Comparison of ENCODE assay signal across 7 mouse cellular contexts in the genomic region with DNA sequence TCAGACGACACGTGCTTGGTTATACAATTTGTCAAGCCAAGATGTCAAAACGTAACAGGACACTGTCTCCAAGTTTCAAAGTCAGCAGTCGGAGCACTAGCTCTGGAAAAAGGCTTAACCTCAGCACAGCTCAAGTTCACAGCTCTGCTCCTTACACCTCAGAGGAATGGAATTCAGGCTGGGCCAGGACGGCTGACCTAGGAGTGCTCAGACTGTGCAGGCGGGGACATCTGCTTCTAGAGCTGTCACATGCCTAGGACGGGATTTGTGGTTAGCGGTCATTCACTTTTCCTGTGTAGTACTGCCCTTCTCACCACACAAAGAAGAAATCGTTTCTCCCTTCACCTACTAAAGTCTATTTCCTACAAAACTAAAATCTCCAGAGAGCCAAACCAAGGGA. TPM values are rescaled to one million over a fixed set of nuclear protein-coding genes. Genes with fewer than 3 reads are reported as not detected.
A peak's percentile ranks its signal among the peaks of the same experiment; 100 is the strongest.
DNase-seq lines count a peak whose midpoint lies in the region; ATAC-seq and TF ChIP-seq lines count a peak whose summit lies in the region.

No protein-coding gene starts in this region.

- H3K27ac ChIP-seq in embryonic fibroblast, embryonic 13.5 days (ENCODE audit: insufficient read depth, low read length) = peak overlapping the region; percentile 35; the same call in 1 of the 2 replicates
- no peak overlapping the region; the same call in 1 of the 2 replicates for H3K27ac ChIP-seq in lung, embryonic 14.5 days (ENCODE audit: low read depth)

- no peak overlapping the region for H3K9ac ChIP-seq in lung, embryonic 14.5 days

- no peaks in the 10 kb centered on the region for H3K36me3 ChIP-seq in lung, embryonic 14.5 days (ENCODE audit: insufficient read depth)

- WGBS in lung, embryonic 14.5 days = 4% methylated on average over 9 of the region's 9 CpGs

- DNase-seq in adrenal gland, postnatal 14 days = peak; percentile 65
- peak; percentile 66 for DNase-seq in heart, postnatal 4 days
- DNase-seq in lung, embryonic 14.5 days = peak; percentile 68
- no peak for DNase-seq in cerebellum, postnatal 10 days
- DNase-seq in cerebellum, postnatal 36 days = no peak
- no peak for DNase-seq in right cerebral cortex, postnatal 4 days

- H3K4me2 ChIP-seq in lung, embryonic 14.5 days = peak overlapping the region; percentile 26; the same call in 1 of the 2 replicates

- peaks cover 7% of the 10 kb centered on the region for H3K4me1 ChIP-seq in embryonic fibroblast, embryonic 13.5 days (ENCODE audit: control insufficient read depth, insufficient read depth, low read length)
- no peaks in the 10 kb centered on the region for H3K4me1 ChIP-seq in lung, embryonic 14.5 days (ENCODE audit: insufficient read depth)

- H3K27me3 ChIP-seq in lung, embryonic 14.5 days (ENCODE audit: insufficient read depth, low read length) = no peaks in the 10 kb centered on the region

- no peak for TF ChIP-seq CTCF in embryonic fibroblast, embryonic 13.5 days (IDR thresholded peaks at IDR 0.05; ENCODE audit: borderline replicate concordance, insufficient read depth, low read length)
- TF ChIP-seq CTCF in lung, embryonic 14.5 days (IDR thresholded peaks at IDR 0.05; ENCODE audit: low read depth) = no peak

- peak; percentile 76; the same call in 1 of the 2 replicates for ATAC-seq in lung, embryonic 14.5 days (ENCODE audit: insufficient read depth)

- H3K4me3 ChIP-seq in embryonic fibroblast, embryonic 13.5 days (ENCODE audit: insufficient read depth, low read length) = no peak overlapping the region
- no peak overlapping the region for H3K4me3 ChIP-seq in lung, embryonic 14.5 days (ENCODE audit: low read depth, low read length)

- no peak for TF ChIP-seq POLR2A in embryonic fibroblast, embryonic 13.5 days (IDR thresholded peaks at IDR 0.05; ENCODE audit: low read depth, low read length)

- H3K9me3 ChIP-seq in lung, embryonic 14.5 days (ENCODE audit: low read depth, low read length) = no peaks in the 10 kb centered on the region

RNA-seq across cellular contexts. Expression of a gene that starts 3.9 kb away (rescaled TPM):
- 12.6 and 14.4 TPM in 2 replicates for total RNA-seq in adrenal gland, postnatal 14 days (2021)
- polyA plus RNA-seq in embryonic fibroblast, embryonic 13.5 days (2011; ENCODE audit: insufficient read length, low read depth, missing spikeins) = 31.9 and 33.4 TPM in 2 replicates
- 10 to 100 TPM; 14.9 to 16.7 TPM for total RNA-seq in heart, postnatal 4 days (2021)
- 20.4 and 21.8 TPM in 2 replicates for polyA plus RNA-seq in lung, embryonic 14.5 days (2014; fragmentation: Nextera tagmentation; extraction: Ambion mirVana)

RNA-seq across cellular contexts. Expression of a gene that starts 22.1 kb away (rescaled TPM):
- not detected in 2 replicates for total RNA-seq in adrenal gland, postnatal 14 days (2021)
- 0.33 and 0.48 TPM in 2 replicates for polyA plus RNA-seq in embryonic fibroblast, embryonic 13.5 days (2011; ENCODE audit: insufficient read length, low read depth, missing spikeins)
- total RNA-seq in heart, postnatal 4 days (2021) = under 1 TPM in 1 of 2 experiments, not detected in 1; 0.09 TPM
- polyA plus RNA-seq in lung, embryonic 14.5 days (2014; fragmentation: Nextera tagmentation; extraction: Ambion mirVana) = 0.87 and 1.0 TPM in 2 replicates

RNA-seq across cellular contexts. Expression of a gene that starts 48.4 kb away (rescaled TPM):
- 378 and 379 TPM in 2 replicates for total RNA-seq in adrenal gland, postnatal 14 days (2021)
- polyA plus RNA-seq in embryonic fibroblast, embryonic 13.5 days (2011; ENCODE audit: insufficient read length, low read depth, missing spikeins) = 780 and 861 TPM in 2 replicates
- total RNA-seq in heart, postnatal 4 days (2021) = 100 to 1,000 TPM; 358 to 362 TPM
- polyA plus RNA-seq in lung, embryonic 14.5 days (2014; fragmentation: Nextera tagmentation; extraction: Ambion mirVana) = 213 and 215 TPM in 2 replicates

RNA-seq across cellular contexts. Expression of a gene that starts 60.0 kb away (rescaled TPM):
- 14.5 and 15.6 TPM in 2 replicates for total RNA-seq in adrenal gland, postnatal 14 days (2021)
- 4.2 and 6.5 TPM in 2 replicates for polyA plus RNA-seq in embryonic fibroblast, embryonic 13.5 days (2011; ENCODE audit: insufficient read length, low read depth, missing spikeins)
- 10 to 100 TPM; 14.9 to 17.9 TPM for total RNA-seq in heart, postnatal 4 days (2021)
- polyA plus RNA-seq in lung, embryonic 14.5 days (2014; fragmentation: Nextera tagmentation; extraction: Ambion mirVana) = 22.3 and 22.6 TPM in 2 replicates

Comparison
In these comparisons a context has a peak if more than half of its experiments do, and no peak if none do; other contexts are left out.
1. DNase-seq: peak in adrenal gland, postnatal 14 days (single experiment), heart, postnatal 4 days (single experiment) and lung, embryonic 14.5 days (single experiment); none in cerebellum, postnatal 10 days (0 of 2), cerebellum, postnatal 36 days (0 of 2) and right cerebral cortex, postnatal 4 days (single experiment).